Mouse (Mus musculus) testis, adult 2 months (tissue): ENCODE measurements around the gene Appl1.

Source experiments
- CTCF ChIP-seq: fragments of 200-500 bp; IDR thresholded peaks from 2 replicates; pipeline ENCODE4 v1.5.1; 2012; ENCODE audit warnings: low read depth, mild to moderate bottlenecking, inconsistent platforms, low read length, moderate library complexity; ENCODE audit not compliant: control insufficient read depth, insufficient read depth, insufficient replicate concordance
- POLR2A ChIP-seq: fragments of 200-500 bp; IDR thresholded peaks from 2 replicates; pipeline ENCODE4 v1.6.1; 2012; ENCODE audit warnings: low read depth, mild to moderate bottlenecking, inconsistent platforms, low read length, moderate library complexity; ENCODE audit not compliant: control insufficient read depth

DNA sequence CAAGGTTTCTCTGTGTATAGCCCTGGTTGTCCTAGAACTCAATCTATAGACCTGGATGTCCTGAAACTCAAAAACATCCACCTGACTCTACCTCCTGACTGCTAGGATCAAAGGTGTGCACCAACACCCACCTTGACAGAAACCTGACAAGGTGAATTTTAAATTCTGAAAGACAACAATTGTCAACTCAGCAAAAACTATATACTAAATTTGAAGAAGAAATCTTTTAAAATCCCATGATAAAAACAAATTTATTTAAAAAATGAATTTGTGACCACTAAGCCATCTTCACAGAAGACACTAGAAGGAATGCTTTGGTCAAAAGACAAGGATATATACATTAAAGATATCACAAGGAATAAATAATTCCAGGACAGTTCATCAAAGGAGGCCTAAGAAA, 25.2 kb upstream of the Appl1 start:
- TF ChIP-seq CTCF (no peak), POLR2A (no peak)
